In genomic region chr1:170884978-170885561, GRCm38 (mm10) we compare ENCODE assay signal across 8 mouse cellular contexts. TPM values are rescaled to one million over a fixed set of nuclear protein-coding genes. Genes with fewer than 3 reads are reported as not detected.
A peak's percentile ranks its signal among the peaks of the same experiment; 100 is the strongest.
DNase-seq lines count a peak whose midpoint lies in the region; ATAC-seq and TF ChIP-seq lines count a peak whose summit lies in the region.

Gene Gm26620, plus strand, starts transcription at chr1:170885065.
Gene Dusp12, minus strand, starts transcription at chr1:170885540.

- peak within 1 kb of the TSS; percentile 96 for H3K4me2 ChIP-seq in CH12.LX (ENCODE audit: insufficient read depth, low read depth, poor library complexity, severe bottlenecking)
- H3K4me2 ChIP-seq in heart, embryonic 14.5 days (ENCODE audit: low read length) = peak within 1 kb of the TSS; percentile 96
- H3K4me2 ChIP-seq in liver, embryonic 13.5 days = peak within 1 kb of the TSS; percentile 88
- peak within 1 kb of the TSS; percentile 84 for H3K4me2 ChIP-seq in stomach, embryonic 14.5 days (replicated peaks; ENCODE audit: low read depth, low read length)

- no peak for TF ChIP-seq RAD21 in CH12.LX (IDR thresholded peaks at IDR 0.05; ENCODE audit: low read depth, low read length)

- under 1% methylated on average over 46 of the region's 46 CpGs for WGBS in forebrain, embryonic 10.5 days
- WGBS in heart, embryonic 14.5 days = under 1% methylated on average over 45 of the region's 46 CpGs
- under 1% methylated on average over 46 of the region's 46 CpGs for WGBS in liver, embryonic 13.5 days (ENCODE audit: insufficient replicate concordance)
- WGBS in stomach, embryonic 14.5 days = under 1% methylated on average over 46 of the region's 46 CpGs

- no peaks in the 10 kb centered on the region for H3K27me3 ChIP-seq in CH12.LX (replicated peaks)
- H3K27me3 ChIP-seq in forebrain, embryonic 10.5 days (ENCODE audit: poor library complexity, severe bottlenecking) = no peaks in the 10 kb centered on the region
- no peaks in the 10 kb centered on the region for H3K27me3 ChIP-seq in heart, embryonic 14.5 days (ENCODE audit: control insufficient read depth, insufficient read depth, low read length)
- H3K27me3 ChIP-seq in liver, embryonic 13.5 days = 0 out of 2 replicates have a peak, but pooled peaks cover 2% of the 10 kb centered on the region
- no peaks in the 10 kb centered on the region for H3K27me3 ChIP-seq in stomach, embryonic 14.5 days (ENCODE audit: control insufficient read depth, insufficient read depth, low read length)

- peak; percentile 75 for TF ChIP-seq POLR2A in CH12.LX (IDR thresholded peaks at IDR 0.05; ENCODE audit: low read depth, low read length)

- no peak for TF ChIP-seq EP300 in CH12.LX (IDR thresholded peaks at IDR 0.05; ENCODE audit: low read length)

- peak within 1 kb of the TSS; percentile 83 for H3K9ac ChIP-seq in CH12.LX (ENCODE audit: insufficient read depth, low read depth)
- peak within 1 kb of the TSS; percentile 94 for H3K9ac ChIP-seq in heart, embryonic 14.5 days (ENCODE audit: low read length)
- H3K9ac ChIP-seq in liver, embryonic 13.5 days = peak within 1 kb of the TSS; percentile 81
- H3K9ac ChIP-seq in stomach, embryonic 14.5 days (replicated peaks; ENCODE audit: low read depth, low read length) = peak within 1 kb of the TSS; percentile 58

- peak; percentile 82 for ATAC-seq in heart, embryonic 14.5 days (ENCODE audit: insufficient number of reproducible peaks, insufficient read depth, low FRiP score, low read depth)
- ATAC-seq in liver, embryonic 13.5 days (ENCODE audit: low read depth) = peak; percentile 84
- ATAC-seq in stomach, embryonic 14.5 days (ENCODE audit: insufficient number of reproducible peaks, insufficient read depth, low FRiP score, low read depth) = peak; percentile 93

- peaks cover 13 to 29% of the 10 kb centered on the region in 2 experiments for H3K36me3 ChIP-seq in CH12.LX (replicated peaks in 1 of 2; ENCODE audit: control insufficient read depth in 1 of 2, insufficient read depth in 1 of 2, low read length in 1 of 2)
- H3K36me3 ChIP-seq in forebrain, embryonic 10.5 days (replicated peaks) = peaks cover 22% of the 10 kb centered on the region
- H3K36me3 ChIP-seq in heart, embryonic 14.5 days (ENCODE audit: control insufficient read depth, insufficient read depth, low read length) = peaks cover 18% of the 10 kb centered on the region
- H3K36me3 ChIP-seq in liver, embryonic 13.5 days = peaks cover 18% of the 10 kb centered on the region
- peaks cover 9% of the 10 kb centered on the region; the same call in 1 of the 2 replicates for H3K36me3 ChIP-seq in stomach, embryonic 14.5 days (ENCODE audit: control insufficient read depth, insufficient read depth, low read length)

- peak; percentile 91 for DNase-seq in CH12.LX (ENCODE audit: extremely low read depth)
- peak; percentile 83 for DNase-seq in c-Kit-positive CD71-positive TER-119-negative erythroid progenitor cells, embryonic 14.5 days (ENCODE audit: low read depth)
- DNase-seq in forebrain, embryonic 10.5 days (ENCODE audit: extremely low spot score, low spot score) = peak; percentile 84
- DNase-seq in kidney, postnatal 14 days = peak; percentile 91
- peak; percentile 73 for DNase-seq in liver, embryonic 13.5 days
- DNase-seq in natural killer cell, adult 2 months (ENCODE audit: low spot score in 2 of 2) = peak; percentile 73 to 85

- peaks cover 32% of the 10 kb centered on the region for H3K79me2 ChIP-seq in CH12.LX (replicated peaks; ENCODE audit: control insufficient read depth, extremely low read depth, insufficient read depth, poor library complexity, severe bottlenecking)

- in situ Hi-C loops in CH12.LX (cut with MboI; ENCODE audit: low pct_ligation_motif_present, low pct_unique_long_range_greater_than_20kb, low sequenced_read_pairs) = no loop called here

- peak in 1 of 2 experiments; percentile 79; a peak in 2 of 4 replicates for TF ChIP-seq CTCF in CH12.LX (conservative IDR thresholded peaks at IDR 0.05 in 1 of 2, IDR thresholded peaks at IDR 0.05 in 1 of 2; ENCODE audit: low read depth in 2 of 2, low read length in 2 of 2)

- peak within 1 kb of the TSS; percentile 41 for H3K27ac ChIP-seq in CH12.LX (ENCODE audit: insufficient read depth, low read depth)
- peak within 1 kb of the TSS; percentile 91 for H3K27ac ChIP-seq in forebrain, embryonic 10.5 days
- peak within 1 kb of the TSS; percentile 32 to 59; a peak in 2 of 4 replicates for H3K27ac ChIP-seq in heart, embryonic 14.5 days (replicated peaks in 1 of 2; ENCODE audit: control insufficient read depth in 1 of 2, insufficient read depth in 1 of 2, low read depth in 2 of 2, low read length in 2 of 2)
- peak within 1 kb of the TSS; percentile 78 for H3K27ac ChIP-seq in liver, embryonic 13.5 days
- H3K27ac ChIP-seq in stomach, embryonic 14.5 days (ENCODE audit: low read length) = peak within 1 kb of the TSS; percentile 21; the same call in 1 of the 2 replicates

- dilution Hi-C loops in CH12.LX (cut with MboI; ENCODE audit: extremely low pct_ligation_motif_present, extremely low pct_unique_long_range_greater_than_20kb, low sequenced_read_pairs) = no loop called here

- H3K9me3 ChIP-seq in CH12.LX (replicated peaks; ENCODE audit: low read length) = no peaks in the 10 kb centered on the region
- no peaks in the 10 kb centered on the region for H3K9me3 ChIP-seq in forebrain, embryonic 10.5 days
- H3K9me3 ChIP-seq in heart, embryonic 14.5 days (ENCODE audit: control insufficient read depth, low read length) = no peaks in the 10 kb centered on the region
- H3K9me3 ChIP-seq in liver, embryonic 13.5 days (replicated peaks) = no peaks in the 10 kb centered on the region
- H3K9me3 ChIP-seq in stomach, embryonic 14.5 days (ENCODE audit: control insufficient read depth, low read depth, low read length) = no peaks in the 10 kb centered on the region

- H3K4me3 ChIP-seq in CH12.LX (replicated peaks in 1 of 3; ENCODE audit: low read depth in 2 of 3, low read length in 2 of 3, poor library complexity in 1 of 3) = peak within 1 kb of the TSS; percentile 62 to 99 (median 94)
- peak within 1 kb of the TSS; percentile 77 for H3K4me3 ChIP-seq in forebrain, embryonic 10.5 days
- H3K4me3 ChIP-seq in heart, embryonic 14.5 days (ENCODE audit: control insufficient read depth in 1 of 2, insufficient read depth in 1 of 2, low read depth in 1 of 2, low read length in 2 of 2) = peak within 1 kb of the TSS; percentile 60 to 99
- peak within 1 kb of the TSS; percentile 84 for H3K4me3 ChIP-seq in liver, embryonic 13.5 days (replicated peaks)
- H3K4me3 ChIP-seq in stomach, embryonic 14.5 days (ENCODE audit: low read depth, low read length) = peak within 1 kb of the TSS; percentile 59

- peaks cover 7 to 26% of the 10 kb centered on the region in 2 experiments for H3K4me1 ChIP-seq in CH12.LX (ENCODE audit: control insufficient read depth in 1 of 2, insufficient read depth in 2 of 2)
- peaks cover 25% of the 10 kb centered on the region for H3K4me1 ChIP-seq in forebrain, embryonic 10.5 days
- peaks cover 4 to 17% of the 10 kb centered on the region in 2 experiments; a peak in 3 of 4 replicates for H3K4me1 ChIP-seq in heart, embryonic 14.5 days (ENCODE audit: control insufficient read depth in 2 of 2, insufficient read depth in 2 of 2, low read length in 2 of 2)
- peaks cover 40% of the 10 kb centered on the region for H3K4me1 ChIP-seq in liver, embryonic 13.5 days (replicated peaks)
- peaks cover 4% of the 10 kb centered on the region; the same call in 1 of the 2 replicates for H3K4me1 ChIP-seq in stomach, embryonic 14.5 days (ENCODE audit: control insufficient read depth, insufficient read depth, low read length)

TF ChIP-seq in CH12.LX, 34 proteins besides CTCF, POLR2A, EP300 and RAD21 (continues in another document):
- TF ChIP-seq SIN3A (IDR thresholded peaks at IDR 0.05; ENCODE audit: low read length) (peak; percentile 93), MEF2A (IDR thresholded peaks at IDR 0.05; ENCODE audit: borderline replicate concordance, low read depth, low read length) (peak; percentile 79; the same call in 1 of the 2 replicates), ETS1 (conservative IDR thresholded peaks at IDR 0.05; ENCODE audit: low read depth, low read length) (peak; percentile 42; the same call in 1 of the 2 replicates), CHD2 (IDR thresholded peaks at IDR 0.05; ENCODE audit: low read length) (no peak), TCF12 (IDR thresholded peaks at IDR 0.05; ENCODE audit: low read depth, low read length) (peak; percentile 91), UBTF (IDR thresholded peaks at IDR 0.05; ENCODE audit: low read depth, low read length) (peak; percentile 41; the same call in 1 of the 2 replicates), IRF4 (IDR thresholded peaks at IDR 0.05; ENCODE audit: low read depth, low read length) (peak; percentile 40; the same call in 1 of the 2 replicates), GABPA (IDR thresholded peaks at IDR 0.05; ENCODE audit: insufficient replicate concordance, low read depth, low read length) (peak; percentile 71), HCFC1 (IDR thresholded peaks at IDR 0.05; ENCODE audit: low read depth, low read length) (peak; percentile 85), SMC3 (IDR thresholded peaks at IDR 0.05; ENCODE audit: low read depth, low read length) (no peak), ELF1 (IDR thresholded peaks at IDR 0.05; ENCODE audit: low read depth, low read length) (peak; percentile 82), BHLHE40 (IDR thresholded peaks at IDR 0.05; ENCODE audit: low read depth, low read length) (peak; percentile 89), USF1 (IDR thresholded peaks at IDR 0.05; ENCODE audit: low read depth, low read length) (peak; percentile 6; the same call in 1 of the 2 replicates), KAT2A (IDR thresholded peaks at IDR 0.05; ENCODE audit: insufficient replicate concordance, low read length) (peak; percentile 71; the same call in 1 of the 2 replicates)

RNA-seq across cellular contexts. Expression of gene Gm26620, which starts in this region (rescaled TPM):
- total RNA-seq in CH12.LX (2012; rRNA removed) = 4.2 and 5.7 TPM in 2 replicates
- 0.52 and 0.99 TPM in 2 replicates for total RNA-seq in CH12.LX (2014; rRNA removed)
- polyA plus RNA-seq in CH12.LX (2012; ENCODE audit: insufficient read length, low read depth) = 1.2 and 1.9 TPM in 2 replicates
- 0.19 and 0.39 TPM in 2 replicates for polyA plus RNA-seq in forebrain, embryonic 10.5 days (2016; fragmentation: Nextera tagmentation; extraction: Ambion mirVana)
- not detected in 2 replicates for polyA plus RNA-seq in heart, embryonic 14.5 days (2014; fragmentation: Nextera tagmentation; extraction: Ambion mirVana)
- 0.24 and 0.44 TPM in 2 replicates for polyA plus RNA-seq in liver, embryonic 13.5 days (2015; fragmentation: Nextera tagmentation; extraction: Ambion mirVana)
- polyA plus RNA-seq in stomach, embryonic 14.5 days (2014; fragmentation: Nextera tagmentation; extraction: Ambion mirVana) = 0.45 and 1.5 TPM in 2 replicates

RNA-seq across cellular contexts. Expression of gene Dusp12, which starts in this region (rescaled TPM):
- total RNA-seq in CH12.LX (2012; rRNA removed) (30.9 and 37.2 TPM in 2 replicates), CH12.LX (2014; rRNA removed) (41.7 and 49.4 TPM in 2 replicates)
- 30.4 and 36.5 TPM in 2 replicates for polyA plus RNA-seq in CH12.LX (2012; ENCODE audit: insufficient read length, low read depth)
- polyA plus RNA-seq in forebrain, embryonic 10.5 days (2016; fragmentation: Nextera tagmentation; extraction: Ambion mirVana) = 30.9 and 33.2 TPM in 2 replicates
- polyA plus RNA-seq in heart, embryonic 14.5 days (2014; fragmentation: Nextera tagmentation; extraction: Ambion mirVana) = 23.0 and 27.5 TPM in 2 replicates
- 23.8 TPM in 2 replicates for polyA plus RNA-seq in liver, embryonic 13.5 days (2015; fragmentation: Nextera tagmentation; extraction: Ambion mirVana)
- 38.9 and 40.5 TPM in 2 replicates for polyA plus RNA-seq in stomach, embryonic 14.5 days (2014; fragmentation: Nextera tagmentation; extraction: Ambion mirVana)

Comparison
In these comparisons a context has a peak if more than half of its experiments do, and no peak if none do; other contexts are left out.
1. Peak in every context shown above with its lines: DNase-seq, ATAC-seq, H3K4me3 ChIP-seq and H3K27ac ChIP-seq.
2. H3K27ac ChIP-seq: peak in every context shown above with its lines; median percentile 91 in forebrain, embryonic 10.5 days; 78 in liver, embryonic 13.5 days; 46 in heart, embryonic 14.5 days; 41 in CH12.LX; 21 in stomach, embryonic 14.5 days.